Mouse (Mus musculus) CH12.LX (cell line): Measurements from ENCODE around the gene Hs1bp3. TPM values are rescaled to one million over a fixed set of nuclear protein-coding genes. Genes with fewer than 3 reads are reported as not detected.

Source experiments
- DNase-seq: peaks from one replicate; pipeline ENCODE4 v3.0.0-alpha.2; 2013; ENCODE audit errors: extremely low read depth
- H3K27ac ChIP-seq: 2 replicates; pipeline ENCODE4 v1.5.1; 2012; ENCODE audit warnings: low read depth, mild to moderate bottlenecking, control low read depth, moderate library complexity; ENCODE audit not compliant: insufficient read depth
- H3K27me3 ChIP-seq: replicated peaks from 2 replicates; pipeline ENCODE3; 2012; ENCODE audit warnings: inconsistent platforms
- H3K36me3 ChIP-seq, 2 experiments: replicated peaks in 1 of 2; 2 replicates each; pipeline versions ENCODE3 to v1.6.1; 2012; ENCODE audit warnings: inconsistent platforms in 1 of 2, low read length in 1 of 2, mild to moderate bottlenecking in 1 of 2, mixed read lengths in 1 of 2, moderate library complexity in 1 of 2; ENCODE audit not compliant: control insufficient read depth in 1 of 2, insufficient read depth in 1 of 2
- H3K4me1 ChIP-seq, 2 experiments: 2 replicates each; pipeline ENCODE4 v1.6.1; 2012; ENCODE audit warnings: inconsistent platforms in 1 of 2, moderate library complexity in 1 of 2; ENCODE audit not compliant: insufficient read depth in 2 of 2, control insufficient read depth in 1 of 2
- H3K4me2 ChIP-seq: 2 replicates; pipeline ENCODE4 v1.6.1; 2012; ENCODE audit warnings: low read depth, mild to moderate bottlenecking, control low read depth; ENCODE audit not compliant: poor library complexity, insufficient read depth, severe bottlenecking
- H3K4me3 ChIP-seq, 3 experiments: fragments of 150-350 bp in 1 of 3; sonication (generic) in 1 of 3; replicated peaks in 1 of 3; 2 replicates each; pipeline versions ENCODE3 to v1.5.1; 2011 to 2012; ENCODE audit warnings: low read depth in 2 of 3, low read length in 2 of 3, mild to moderate bottlenecking in 2 of 3, moderate library complexity in 2 of 3, control low read depth in 1 of 3, improper control_type of control experiment in 1 of 3, inconsistent platforms in 1 of 3, mixed read lengths in 1 of 3; ENCODE audit not compliant: poor library complexity in 1 of 3
- H3K79me2 ChIP-seq: replicated peaks from 2 replicates; pipeline ENCODE4 v1.6.1; 2012; ENCODE audit warnings: mild to moderate bottlenecking, moderate library complexity; ENCODE audit not compliant: control insufficient read depth, poor library complexity, insufficient read depth, severe bottlenecking; ENCODE audit errors: extremely low read depth
- H3K9ac ChIP-seq: 2 replicates; pipeline ENCODE4 v1.6.1; 2012; ENCODE audit warnings: low read depth, mild to moderate bottlenecking, control low read depth, moderate library complexity; ENCODE audit not compliant: insufficient read depth
- H3K9me3 ChIP-seq: replicated peaks from 2 replicates; pipeline ENCODE3; 2012; ENCODE audit warnings: low read length, inconsistent platforms, mixed read lengths
- BHLHE40 ChIP-seq: IDR thresholded peaks from 2 replicates; pipeline ENCODE4 v1.6.1; 2011; ENCODE audit warnings: mild to moderate bottlenecking, low read depth, low read length, improper control_type of control experiment
- CHD1 ChIP-seq: IDR thresholded peaks from 2 replicates; pipeline ENCODE4 v1.6.1; 2012; ENCODE audit warnings: low read depth, low read length, improper control_type of control experiment, inconsistent platforms
- CTCF ChIP-seq, 2 experiments: IDR thresholded peaks in 1 of 2; conservative IDR thresholded peaks in 1 of 2; 2 replicates each; pipeline ENCODE4 v1.5.1; 2011 to 2012; ENCODE audit warnings: low read depth in 2 of 2, low read length in 2 of 2, improper control_type of control experiment in 1 of 2, inconsistent platforms in 1 of 2, mild to moderate bottlenecking in 1 of 2, moderate library complexity in 1 of 2
- ELF1 ChIP-seq: IDR thresholded peaks from 2 replicates; pipeline ENCODE4 v1.6.1; 2014; ENCODE audit warnings: low read depth, mild to moderate bottlenecking, inconsistent platforms, low read length, improper control_type of control experiment
- JUN ChIP-seq: IDR thresholded peaks from 2 replicates; pipeline ENCODE4 v1.6.1; 2011; ENCODE audit warnings: low read depth, mild to moderate bottlenecking, low read length, improper control_type of control experiment, moderate library complexity; ENCODE audit not compliant: insufficient read depth
- JUND ChIP-seq: conservative IDR thresholded peaks from 2 replicates; pipeline ENCODE4 v1.6.1; 2011; ENCODE audit warnings: low read depth, low read length, improper control_type of control experiment
- KAT2A ChIP-seq: IDR thresholded peaks from 2 replicates; pipeline ENCODE4 v1.6.1; 2012; ENCODE audit warnings: low read length, improper control_type of control experiment, inconsistent platforms; ENCODE audit not compliant: insufficient replicate concordance
- MAX ChIP-seq: IDR thresholded peaks from 2 replicates; pipeline ENCODE4 v1.6.1; 2011; ENCODE audit warnings: low read length, improper control_type of control experiment
- MAZ ChIP-seq: IDR thresholded peaks from 2 replicates; pipeline ENCODE4 v1.6.1; 2012; ENCODE audit warnings: low read depth, mild to moderate bottlenecking, inconsistent platforms, low read length, improper control_type of control experiment, moderate library complexity
- MEF2A ChIP-seq: IDR thresholded peaks from 2 replicates; pipeline ENCODE4 v1.6.1; 2014; ENCODE audit warnings: low read depth, mild to moderate bottlenecking, inconsistent platforms, low read length, improper control_type of control experiment, borderline replicate concordance
- MXI1 ChIP-seq: IDR thresholded peaks from 2 replicates; pipeline ENCODE4 v1.6.1; 2011; ENCODE audit warnings: mild to moderate bottlenecking, low read depth, low read length, improper control_type of control experiment
- MYC ChIP-seq: IDR thresholded peaks from 2 replicates; pipeline ENCODE4 v1.6.1; 2011; ENCODE audit warnings: low read depth, mild to moderate bottlenecking, improper control_type of control experiment, low read length
- NELFE ChIP-seq: IDR thresholded peaks from 2 replicates; pipeline ENCODE4 v1.6.1; 2011; ENCODE audit warnings: low read depth, low read length, improper control_type of control experiment
- PAX5 ChIP-seq: IDR thresholded peaks from 2 replicates; pipeline ENCODE4 v1.6.1; 2012; ENCODE audit warnings: low read length, inconsistent platforms, mixed read lengths
- POLR2AphosphoS2 ChIP-seq: IDR thresholded peaks from 2 replicates; pipeline ENCODE4 v1.6.1; 2011; ENCODE audit warnings: low read depth, low read length, improper control_type of control experiment
- RCOR1 ChIP-seq: conservative IDR thresholded peaks from 2 replicates; pipeline ENCODE4 v1.6.1; 2012; ENCODE audit warnings: low read depth, mild to moderate bottlenecking, inconsistent platforms, low read length, improper control_type of control experiment
- USF1 ChIP-seq: IDR thresholded peaks from 2 replicates; pipeline ENCODE4 v1.6.1; 2014; ENCODE audit warnings: low read depth, mild to moderate bottlenecking, inconsistent platforms, low read length, improper control_type of control experiment
- USF2 ChIP-seq: conservative IDR thresholded peaks from 2 replicates; pipeline ENCODE4 v1.6.1; 2011; ENCODE audit warnings: low read depth, low read length, improper control_type of control experiment
- ZC3H11A ChIP-seq: IDR thresholded peaks from 2 replicates; pipeline ENCODE4 v1.6.1; 2012; ENCODE audit warnings: low read depth, mild to moderate bottlenecking, inconsistent platforms, low read length, improper control_type of control experiment
- ZKSCAN1 ChIP-seq: IDR thresholded peaks from 2 replicates; pipeline ENCODE4 v1.6.1; 2012; ENCODE audit warnings: low read depth, inconsistent platforms, low read length, improper control_type of control experiment, borderline replicate concordance
- ZMIZ1 ChIP-seq: IDR thresholded peaks from 2 replicates; pipeline ENCODE4 v1.6.1; 2012; ENCODE audit warnings: low read depth, mild to moderate bottlenecking, inconsistent platforms, low read length, improper control_type of control experiment
- ZNF384 ChIP-seq: IDR thresholded peaks from 2 replicates; pipeline ENCODE4 v1.6.1; 2012; ENCODE audit warnings: low read depth, low read length, improper control_type of control experiment, inconsistent platforms
- dilution Hi-C: fragments of 300-500 bp; cut with MboI; formaldehyde crosslinking; loops from 2 replicates; pipeline ENCODE4 v1.14.3; 2020; ENCODE audit warnings: low sequenced_read_pairs; ENCODE audit not compliant: extremely low pct_unique_long_range_greater_than_20kb, extremely low pct_ligation_motif_present
- in situ Hi-C: fragments of 300-500 bp; cut with MboI; formaldehyde crosslinking; loops from 3 replicates; pipeline ENCODE4 v1.14.3; 2019; ENCODE audit warnings: low sequenced_read_pairs, low pct_ligation_motif_present, low pct_unique_long_range_greater_than_20kb, mixed read lengths
- polyA plus RNA-seq: library from polyadenylated mRNA; unstranded; fragments of >175 nt; gene quantifications from 2 replicates; pipeline ENCODE4 v1.2.1, GENCODE M21; 2012; ENCODE audit warnings: low read depth; ENCODE audit not compliant: insufficient read length
- total RNA-seq, 2 experiments: library from RNA; depleted of rRNA; stranded (reverse); fragments of 300-350 nt in 1 of 2; fragments of >200 nt in 1 of 2; gene quantifications; 2 replicates each; pipeline ENCODE4 v1.2.3; 2012 to 2014

Hs1bp3 gene
- total and polyA plus RNA-seq, 3 experiments = 2.6 to 10.1 (median 4.7) TPM

GRCm38 (mm10) chr12:8372511-8373180 lies 59.4 kb downstream of the Hs1bp3 start:
- DNase-seq = no peak
- no peak for TF ChIP-seq ELF1
- no peak for TF ChIP-seq ZKSCAN1
- TF ChIP-seq MEF2A = no peak
- TF ChIP-seq MXI1 = no peak
- TF ChIP-seq BHLHE40 = no peak
- no peak for TF ChIP-seq JUND
- no peak for TF ChIP-seq MAX
- no peak for TF ChIP-seq USF2
- no peak for TF ChIP-seq ZC3H11A
- no peak for TF ChIP-seq RCOR1
- TF ChIP-seq KAT2A = no peak
- TF ChIP-seq ZNF384 = no peak
- no peak for TF ChIP-seq CTCF (conservative IDR thresholded peaks at IDR 0.05 in 1 of 2, IDR thresholded peaks at IDR 0.05 in 1 of 2; ENCODE audit: low read depth in 2 of 2, low read length in 2 of 2)
- TF ChIP-seq, all 38 proteins: peak for 0
- dilution Hi-C loops = no loop called here
- Histone ChIP-seq H3K4me2 (no peak overlapping the region), H3K4me1 (peaks cover 22 to 29% of the 10 kb centered on the region in 2 experiments), H3K27ac (no peak overlapping the region), H3K9ac (no peak overlapping the region), H3K4me3 (no peak overlapping the region), H3K79me2 (no peaks in the 10 kb centered on the region), H3K36me3 (no peaks in the 10 kb centered on the region), H3K27me3 (no peaks in the 10 kb centered on the region), H3K9me3 (no peaks in the 10 kb centered on the region)
- in situ Hi-C loops = no loop called here

DNA sequence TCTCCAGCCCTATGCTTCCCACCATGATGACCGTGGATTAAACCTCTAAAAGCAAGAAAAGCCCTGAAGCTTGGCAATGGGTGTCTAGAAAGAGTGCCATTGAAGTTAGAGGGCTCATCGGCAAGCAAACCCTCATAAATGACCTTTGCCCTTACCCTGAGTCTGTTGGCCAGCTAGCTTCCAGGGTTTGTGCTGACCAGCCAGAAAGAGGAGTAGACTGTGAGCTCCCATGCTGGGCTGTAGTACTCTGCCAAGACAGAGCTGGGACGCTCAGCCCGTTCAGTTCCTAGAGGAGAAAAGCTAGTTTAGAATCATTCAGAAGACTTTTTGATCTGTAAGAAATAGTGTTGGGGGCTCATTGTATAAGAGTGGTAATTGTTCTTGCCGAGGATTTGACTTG lies 60.5 kb downstream of the Hs1bp3 start:
- Histone ChIP-seq H3K36me3 (no peaks in the 10 kb centered on the region), H3K9ac (no peak overlapping the region), H3K27me3 (no peaks in the 10 kb centered on the region), H3K4me3 (no peak overlapping the region), H3K79me2 (no peaks in the 10 kb centered on the region), H3K9me3 (no peaks in the 10 kb centered on the region), H3K4me1 (peaks cover 19 to 39% of the 10 kb centered on the region in 2 experiments), H3K27ac (no peak overlapping the region), H3K4me2 (no peak overlapping the region)
- in situ Hi-C loops (no loop called here), dilution Hi-C loops (no loop called here)
- DNase-seq = no peak
- TF ChIP-seq CHD1 = no peak
- TF ChIP-seq ELF1 = no peak
- no peak for TF ChIP-seq MYC
- TF ChIP-seq USF1 = no peak
- no peak for TF ChIP-seq ZKSCAN1
- no peak for TF ChIP-seq USF2
- TF ChIP-seq NELFE = no peak
- TF ChIP-seq KAT2A = no peak
- no peak for TF ChIP-seq ZC3H11A
- TF ChIP-seq POLR2AphosphoS2 = no peak
- no peak for TF ChIP-seq ZMIZ1
- no peak for TF ChIP-seq JUN
- TF ChIP-seq MAZ = no peak
- no peak for TF ChIP-seq PAX5
